Mouse (Mus musculus): ENCODE data around the gene Ddx39b. TPM values are rescaled to one million over a fixed set of nuclear protein-coding genes. Genes with fewer than 3 reads are reported as not detected.
A peak's percentile ranks its signal among the peaks of the same experiment; 100 is the strongest.

Ddx39b gene
- 385 and 402 TPM in 2 replicates for polyA plus RNA-seq (2015; fragmentation: Nextera tagmentation; extraction: Ambion mirVana)

DNA sequence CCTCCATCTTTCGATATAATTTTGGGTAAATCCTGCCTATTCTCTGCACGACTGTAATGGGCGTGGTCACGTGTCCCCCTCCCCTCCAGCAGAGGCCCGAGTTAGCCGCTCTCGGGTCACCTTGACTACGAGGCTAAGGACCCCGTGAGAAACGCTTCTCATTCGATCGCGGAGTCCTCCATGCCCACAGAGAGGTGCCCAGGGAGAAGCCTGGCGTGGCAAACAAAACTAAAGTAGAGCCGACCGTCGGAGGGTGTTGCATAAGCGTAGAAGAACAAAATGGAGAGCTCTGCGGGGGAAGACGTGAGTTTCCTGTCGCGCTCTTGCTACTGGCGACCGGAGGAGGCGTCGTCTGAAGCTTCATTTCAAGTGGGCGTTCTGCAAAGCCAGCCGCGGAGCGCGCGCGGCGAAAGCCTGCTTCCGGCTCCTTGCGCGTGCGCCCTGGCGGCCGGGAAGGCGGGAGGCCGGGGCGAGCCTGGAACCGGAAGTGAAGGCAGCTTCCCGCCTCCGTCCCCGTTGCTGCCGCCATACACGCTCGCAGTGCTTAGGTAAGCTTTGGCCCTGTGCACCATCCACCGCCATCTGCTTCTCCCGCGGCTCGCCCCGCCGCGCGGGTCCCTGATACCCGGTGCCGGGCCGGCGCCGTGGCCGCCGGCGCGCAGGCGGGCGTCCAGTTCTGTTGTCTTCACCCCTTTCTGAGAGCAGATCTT, at the start of gene Ddx39b:
Gene Ddx39b, plus strand, starts transcription at position 442 of the 710 bp plus-strand sequence.
- Histone ChIP-seq H3K9ac (peak within 1 kb of the TSS; percentile 100), H3K4me1 (replicated peaks) (peaks cover 58% of the 10 kb centered on the region), H3K4me3 (peak within 1 kb of the TSS; percentile 99), H3K27me3 (no peaks in the 10 kb centered on the region), H3K36me3 (peaks cover 34% of the 10 kb centered on the region), H3K4me2 (peak within 1 kb of the TSS; percentile 93), H3K9me3 (no peaks in the 10 kb centered on the region), H3K27ac (replicated peaks) (peak within 1 kb of the TSS; percentile 100)
- WGBS, result under 1% methylated on average over 66 of the region's 69 CpGs
- ATAC-seq (ENCODE audit: low read depth), result peak; percentile 89

- no peak overlapping the region for H3K27ac ChIP-seq (replicated peaks)
- H3K9ac ChIP-seq, result no peak overlapping the region
- no peak overlapping the region for H3K4me3 ChIP-seq
- H3K27me3 ChIP-seq, result peaks cover 34% of the 10 kb centered on the region
- H3K9me3 ChIP-seq, result no peaks in the 10 kb centered on the region
- H3K4me2 ChIP-seq, result no peak overlapping the region
- no peaks in the 10 kb centered on the region for H3K36me3 ChIP-seq
- H3K4me1 ChIP-seq (replicated peaks), result peaks cover 19% of the 10 kb centered on the region
- 82% methylated on average over 5 of the region's 5 CpGs for WGBS
- ATAC-seq (ENCODE audit: low read depth), result no peak
Observed at GRCm38 (mm10) chr17:35192924-35193323, 48.6 kb upstream of the Ddx39b start.

DNA sequence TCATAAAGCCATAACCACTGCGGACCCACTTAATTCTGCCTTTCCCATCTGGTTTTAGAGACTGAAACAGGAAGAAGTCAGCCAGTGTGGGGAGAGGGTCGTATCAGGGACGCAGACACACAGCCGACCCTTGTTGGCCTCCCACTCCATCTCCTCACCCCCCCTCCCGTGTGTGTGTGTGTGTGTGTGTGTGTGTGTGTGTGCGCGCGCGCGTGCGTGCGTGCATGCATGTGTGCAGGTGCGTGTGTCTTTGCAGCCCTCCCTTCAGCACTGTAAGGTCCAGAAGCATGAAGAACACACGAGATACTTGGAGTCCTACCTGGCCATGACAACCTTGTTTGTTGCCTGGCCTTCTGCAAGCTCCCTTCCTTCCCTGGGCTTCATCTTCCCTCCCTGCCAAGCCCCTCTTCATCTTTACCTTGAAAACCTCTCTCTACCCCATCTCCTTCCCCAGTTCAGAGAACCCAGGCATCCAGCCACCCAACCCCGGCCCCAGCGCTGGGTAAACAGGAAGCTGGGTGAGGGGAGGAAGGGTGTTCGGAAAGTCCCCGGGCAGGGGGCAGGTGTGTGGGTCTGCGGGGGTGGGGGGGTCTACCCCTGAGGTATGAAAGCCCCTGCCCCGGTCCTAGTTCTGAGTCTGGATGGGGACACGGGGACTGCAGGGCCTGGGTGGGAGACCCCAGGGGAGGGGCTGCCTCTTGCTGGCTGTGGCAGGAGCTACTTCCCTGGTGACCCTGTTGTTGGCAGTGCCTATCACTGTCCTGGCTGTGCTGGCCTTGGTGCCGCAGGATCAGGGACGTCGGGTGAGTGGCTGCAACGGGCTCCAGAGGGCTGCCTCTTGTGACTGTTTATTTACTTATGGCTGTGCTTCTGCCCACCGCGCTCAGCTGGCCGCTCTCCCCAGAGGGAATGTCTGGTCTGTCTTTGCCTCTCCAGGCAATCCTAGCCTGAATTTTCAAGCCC, 47.4 kb upstream of the Ddx39b start, which contains the start of gene Ltb:
Gene Ltb, plus strand, starts transcription at position 559 of the 963 bp plus-strand sequence.
- Histone ChIP-seq H3K36me3 (no peaks in the 10 kb centered on the region), H3K9ac (peak within 1 kb of the TSS; percentile 60; the same call in 1 of the 2 replicates), H3K4me3 (peak within 1 kb of the TSS; percentile 37; the same call in 1 of the 2 replicates), H3K27me3 (peaks cover 44% of the 10 kb centered on the region), H3K9me3 (no peaks in the 10 kb centered on the region), H3K4me2 (peak within 1 kb of the TSS; percentile 67), H3K27ac (replicated peaks) (no peak within 1 kb of the TSS), H3K4me1 (replicated peaks) (peaks cover 19% of the 10 kb centered on the region)
- no peak for ATAC-seq (ENCODE audit: low read depth)
- 73% methylated on average over 28 of the region's 28 CpGs for WGBS

DNA sequence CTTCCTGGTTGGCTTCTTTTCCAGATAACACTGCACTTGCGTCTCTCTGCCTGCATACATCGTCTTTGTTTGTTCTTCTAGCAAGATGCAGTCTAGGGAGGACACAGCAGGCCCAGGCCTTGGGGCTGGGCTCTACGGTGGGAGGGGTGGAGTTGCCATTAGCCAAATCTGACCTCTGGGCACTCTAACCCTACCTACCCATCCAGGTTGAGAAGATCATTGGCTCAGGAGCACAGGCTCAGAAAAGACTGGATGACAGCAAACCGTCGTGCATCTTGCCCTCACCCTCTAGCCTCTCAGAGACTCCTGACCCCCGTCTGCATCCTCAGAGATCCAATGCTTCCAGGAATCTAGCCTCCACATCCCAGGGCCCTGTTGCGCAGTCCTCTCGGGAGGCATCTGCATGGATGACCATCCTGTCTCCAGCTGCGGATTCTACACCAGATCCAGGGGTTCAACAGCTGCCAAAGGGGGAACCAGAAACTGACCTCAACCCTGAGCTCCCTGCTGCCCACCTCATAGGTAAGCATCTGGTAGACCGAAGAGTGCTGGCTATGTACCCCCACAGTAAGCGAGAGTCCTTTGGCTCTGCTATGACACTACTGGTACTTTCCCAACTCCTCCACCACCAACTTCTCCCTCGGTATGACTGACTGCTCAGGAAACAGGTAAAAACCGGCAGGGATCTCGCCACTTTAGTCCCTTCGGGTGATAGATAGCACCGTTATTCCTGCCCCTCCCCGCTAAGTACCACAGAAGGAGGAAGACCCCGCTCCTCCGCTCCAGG, 46.5 kb upstream of the Ddx39b start:
- Histone ChIP-seq H3K27me3 (peaks cover 52% of the 10 kb centered on the region), H3K27ac (replicated peaks) (no peak overlapping the region), H3K9ac (peak overlapping the region; percentile 60), H3K4me3 (peak overlapping the region; percentile 37), H3K36me3 (no peaks in the 10 kb centered on the region), H3K4me1 (replicated peaks) (peaks cover 19% of the 10 kb centered on the region), H3K9me3 (no peaks in the 10 kb centered on the region), H3K4me2 (peak overlapping the region; percentile 67)
- ATAC-seq (ENCODE audit: low read depth), result peak; percentile 40; the same call in 1 of the 2 replicates
- WGBS, result 44% methylated on average over 19 of the region's 19 CpGs

DNA sequence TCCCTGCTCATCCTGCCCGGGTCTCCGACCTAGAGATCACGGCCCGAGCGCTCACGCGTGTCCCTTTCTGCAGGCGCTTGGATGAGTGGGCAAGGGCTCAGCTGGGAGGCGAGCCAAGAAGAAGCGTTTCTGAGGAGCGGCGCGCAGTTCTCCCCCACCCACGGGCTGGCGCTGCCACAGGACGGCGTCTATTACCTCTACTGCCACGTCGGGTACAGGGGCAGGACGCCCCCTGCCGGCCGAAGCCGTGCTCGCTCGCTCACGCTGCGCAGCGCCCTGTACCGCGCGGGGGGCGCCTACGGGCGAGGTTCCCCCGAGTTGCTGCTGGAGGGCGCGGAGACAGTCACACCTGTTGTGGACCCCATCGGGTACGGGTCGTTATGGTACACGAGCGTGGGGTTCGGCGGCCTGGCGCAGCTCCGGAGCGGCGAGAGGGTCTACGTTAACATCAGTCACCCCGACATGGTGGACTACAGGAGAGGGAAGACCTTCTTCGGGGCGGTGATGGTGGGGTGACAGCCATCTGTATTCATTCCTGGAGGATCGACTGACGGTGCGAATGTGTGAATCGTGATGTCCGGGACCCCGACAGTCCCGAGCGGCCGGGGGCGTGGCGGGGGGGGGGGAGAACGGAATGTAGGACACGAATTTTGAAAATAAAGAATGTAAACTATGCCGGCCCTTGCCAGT, 45.8 kb upstream of the Ddx39b start:
- Histone ChIP-seq H3K27ac (replicated peaks) (no peak overlapping the region), H3K4me1 (replicated peaks) (peaks cover 19% of the 10 kb centered on the region), H3K36me3 (no peaks in the 10 kb centered on the region), H3K9me3 (no peaks in the 10 kb centered on the region), H3K4me2 (peak overlapping the region; percentile 67), H3K27me3 (peaks cover 59% of the 10 kb centered on the region), H3K9ac (peak overlapping the region; percentile 60), H3K4me3 (peak overlapping the region; percentile 37)
- ATAC-seq (ENCODE audit: low read depth), result peak; percentile 74
- WGBS, result 1% methylated on average over 65 of the region's 66 CpGs

DNA sequence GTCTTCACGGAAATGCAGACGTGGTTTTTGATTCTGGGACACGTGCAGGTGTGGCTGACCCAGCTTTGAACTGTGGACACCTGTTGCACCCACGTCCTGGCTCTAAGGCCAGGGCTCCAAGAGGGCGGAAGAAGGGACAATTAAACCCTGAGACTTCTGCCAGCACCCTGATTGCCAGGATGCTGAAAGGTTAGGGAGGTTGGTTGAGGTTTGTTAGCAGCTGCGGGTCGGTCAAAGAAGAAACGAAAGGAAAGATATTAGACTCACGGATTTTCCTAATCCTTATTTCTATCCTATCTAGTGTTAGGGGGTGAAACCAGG, 45.3 kb upstream of the Ddx39b start:
- no peak for ATAC-seq (ENCODE audit: low read depth)
- H3K27me3 ChIP-seq, result peaks cover 64% of the 10 kb centered on the region
- peak overlapping the region; percentile 37 for H3K4me3 ChIP-seq
- H3K27ac ChIP-seq (replicated peaks), result no peak overlapping the region
- WGBS, result 33% methylated on average over 9 of the region's 9 CpGs
- H3K9ac ChIP-seq, result peak overlapping the region; percentile 60; the same call in 1 of the 2 replicates
- H3K4me2 ChIP-seq, result peak overlapping the region; percentile 67
- H3K9me3 ChIP-seq, result no peaks in the 10 kb centered on the region
- H3K36me3 ChIP-seq, result no peaks in the 10 kb centered on the region
- H3K4me1 ChIP-seq (replicated peaks), result peaks cover 19% of the 10 kb centered on the region

DNA sequence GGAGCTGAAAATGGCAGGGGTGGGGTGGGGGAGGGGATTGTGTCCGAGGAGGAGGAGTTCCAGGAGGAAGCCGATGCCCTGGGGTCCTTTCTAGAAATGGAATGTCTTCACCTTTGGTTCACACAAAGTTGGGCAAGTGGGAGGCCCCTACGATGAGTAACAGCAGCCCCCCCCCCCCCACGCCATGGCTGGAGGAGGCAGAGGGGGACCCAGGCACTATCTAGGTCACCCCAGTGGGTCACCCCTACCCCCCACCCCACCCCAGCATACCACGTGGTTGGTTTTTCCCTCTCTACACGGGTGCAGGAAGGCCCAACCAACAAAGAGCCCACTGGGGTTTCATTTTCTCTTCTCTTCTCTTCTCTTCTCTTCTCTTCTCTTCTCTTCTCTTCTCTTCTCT, 44.4 kb upstream of the Ddx39b start:
- Histone ChIP-seq H3K36me3 (no peaks in the 10 kb centered on the region), H3K4me2 (no peak overlapping the region), H3K27ac (replicated peaks) (no peak overlapping the region), H3K4me1 (replicated peaks) (peaks cover 19% of the 10 kb centered on the region), H3K9me3 (no peaks in the 10 kb centered on the region), H3K4me3 (no peak overlapping the region), H3K9ac (no peak overlapping the region), H3K27me3 (peaks cover 70% of the 10 kb centered on the region)
- no peak for ATAC-seq (ENCODE audit: low read depth)
- WGBS, result 48% methylated on average over 6 of the region's 6 CpGs

- WGBS, result 70% methylated on average over 7 of the region's 7 CpGs
Observed at GRCm38 (mm10) chr17:35198029-35198428, 43.5 kb upstream of the Ddx39b start.

DNA sequence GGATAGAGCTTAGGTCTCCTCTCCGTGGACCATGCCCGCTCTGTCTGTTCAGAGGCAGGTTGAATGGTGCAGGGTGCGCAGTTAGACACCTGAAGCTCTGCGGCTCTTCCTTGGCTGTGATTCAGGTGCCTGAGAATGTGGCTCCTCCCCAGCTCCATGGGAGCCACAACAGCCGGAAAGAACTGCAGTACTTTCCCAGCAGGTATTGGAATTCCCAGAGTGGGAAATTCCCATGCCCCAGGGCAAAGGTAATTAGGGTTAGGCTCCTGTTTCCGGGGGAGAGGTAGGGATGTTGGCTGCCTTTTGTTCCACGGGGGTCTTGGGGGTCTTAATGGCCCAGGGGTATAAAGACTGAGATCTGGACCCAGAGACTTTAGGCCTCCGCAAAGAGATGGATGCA, 42.6 kb upstream of the Ddx39b start:
- Histone ChIP-seq H3K36me3 (no peaks in the 10 kb centered on the region), H3K9ac (no peak overlapping the region), H3K9me3 (no peaks in the 10 kb centered on the region), H3K27ac (replicated peaks) (no peak overlapping the region), H3K27me3 (peaks cover 86% of the 10 kb centered on the region), H3K4me3 (no peak overlapping the region), H3K4me2 (no peak overlapping the region), H3K4me1 (replicated peaks) (peaks cover 19% of the 10 kb centered on the region)
- WGBS, result 24% methylated on average over 8 of the region's 8 CpGs
- ATAC-seq (ENCODE audit: low read depth), result no peak

More at GRCm38 (mm10) chr17:35198029-35198428, 43.5 kb upstream of the Ddx39b start:
- Histone ChIP-seq H3K36me3 (no peaks in the 10 kb centered on the region), H3K9me3 (no peaks in the 10 kb centered on the region), H3K4me2 (no peak overlapping the region), H3K9ac (no peak overlapping the region), H3K4me1 (replicated peaks) (peaks cover 19% of the 10 kb centered on the region), H3K4me3 (no peak overlapping the region), H3K27ac (replicated peaks) (no peak overlapping the region), H3K27me3 (peaks cover 78% of the 10 kb centered on the region)
- ATAC-seq (ENCODE audit: low read depth), result no peak

DNA sequence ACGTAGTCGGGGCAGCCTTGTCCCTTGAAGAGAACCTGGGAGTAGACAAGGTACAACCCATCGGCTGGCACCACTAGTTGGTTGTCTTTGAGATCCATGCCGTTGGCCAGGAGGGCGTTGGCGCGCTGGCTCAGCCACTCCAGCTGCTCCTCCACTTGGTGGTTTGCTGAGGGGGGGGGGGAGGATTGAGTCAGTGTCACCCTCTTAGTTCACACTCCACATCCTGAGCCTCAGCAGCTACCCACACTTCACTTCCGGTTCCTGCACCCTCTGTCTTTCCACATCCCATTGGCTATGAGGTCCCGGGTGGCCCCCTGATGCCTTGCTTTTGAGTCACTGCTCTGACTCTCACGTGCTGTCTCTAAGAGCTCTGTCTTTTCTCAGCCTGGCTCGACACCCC, 41.1 kb upstream of the Ddx39b start:
- Histone ChIP-seq H3K4me2 (no peak overlapping the region), H3K27me3 (peaks cover 85% of the 10 kb centered on the region), H3K27ac (replicated peaks) (no peak overlapping the region), H3K4me3 (no peak overlapping the region), H3K9ac (no peak overlapping the region), H3K9me3 (no peaks in the 10 kb centered on the region), H3K36me3 (no peaks in the 10 kb centered on the region), H3K4me1 (replicated peaks) (peaks cover 9% of the 10 kb centered on the region)
- WGBS, result 91% methylated on average over 11 of the region's 11 CpGs
- ATAC-seq (ENCODE audit: low read depth), result no peak

- 71% methylated on average over 11 of the region's 11 CpGs for WGBS
- ATAC-seq (ENCODE audit: low read depth), result no peak
- H3K4me2 ChIP-seq, result no peak overlapping the region
- H3K27me3 ChIP-seq, result peaks cover 79% of the 10 kb centered on the region
- no peaks in the 10 kb centered on the region for H3K36me3 ChIP-seq
- H3K4me3 ChIP-seq, result no peak overlapping the region
- H3K9ac ChIP-seq, result no peak overlapping the region
- H3K4me1 ChIP-seq (replicated peaks), result peaks cover 2% of the 10 kb centered on the region
- H3K27ac ChIP-seq (replicated peaks), result no peak overlapping the region
- no peaks in the 10 kb centered on the region for H3K9me3 ChIP-seq
Observed at GRCm38 (mm10) chr17:35201128-35201527, 40.4 kb upstream of the Ddx39b start.
